Mouse (Mus musculus) WW6 (cell line): ENCODE results near the gene Fam98b.

ENCODE experiments used
- DNase-seq: peaks from one replicate; pipeline ENCODE4 v3.0.0-alpha.2; 2013; ENCODE audit warnings: low read depth, low spot score

Fam98b gene

DNA sequence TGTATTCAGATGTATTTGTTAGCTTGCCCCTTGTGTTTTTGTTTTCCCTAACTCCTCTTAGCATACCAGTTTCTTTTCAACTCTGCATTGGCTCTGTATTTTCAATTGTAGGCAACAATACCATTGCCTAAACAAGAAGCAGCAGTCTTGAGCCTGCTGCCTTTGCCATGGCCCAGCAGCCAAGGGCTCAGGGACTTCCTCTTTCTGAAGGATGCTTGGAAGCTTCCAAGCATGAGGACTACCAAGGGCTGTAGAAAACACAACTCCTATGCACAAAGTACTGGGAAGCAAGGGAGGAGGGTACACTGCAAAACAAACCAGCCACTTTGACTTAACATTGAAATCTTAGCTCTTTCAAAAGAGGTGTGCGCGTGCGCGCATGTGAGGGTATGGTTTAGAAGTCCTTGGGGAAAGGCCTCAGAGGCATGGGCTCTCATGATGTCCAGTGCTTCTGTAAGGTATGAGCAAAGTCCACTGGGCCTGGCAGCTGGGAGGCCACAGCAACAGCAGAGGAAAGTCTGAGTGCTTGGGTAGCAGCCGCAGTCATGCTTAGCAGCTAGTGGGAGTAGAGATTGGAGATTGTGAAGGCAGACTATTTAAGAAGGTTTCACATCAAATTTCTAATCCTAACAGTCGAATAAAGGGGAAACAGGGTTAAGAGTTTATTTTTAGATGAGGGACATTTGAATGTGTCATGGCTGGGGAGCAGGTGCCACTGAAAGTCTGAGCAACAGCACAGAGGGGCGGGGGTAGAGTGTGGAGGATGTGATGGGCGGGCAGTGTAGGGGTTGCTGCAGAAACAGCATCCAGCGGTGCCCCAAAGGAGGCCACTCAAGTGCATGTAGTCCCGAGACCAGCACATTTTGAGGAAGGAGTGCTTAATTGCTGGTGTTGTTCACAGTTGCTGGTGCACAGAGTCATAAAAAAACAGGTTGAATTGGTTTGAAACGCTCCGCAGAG is 54.1 kb downstream of the Fam98b start:
- no peak for DNase-seq

DNA sequence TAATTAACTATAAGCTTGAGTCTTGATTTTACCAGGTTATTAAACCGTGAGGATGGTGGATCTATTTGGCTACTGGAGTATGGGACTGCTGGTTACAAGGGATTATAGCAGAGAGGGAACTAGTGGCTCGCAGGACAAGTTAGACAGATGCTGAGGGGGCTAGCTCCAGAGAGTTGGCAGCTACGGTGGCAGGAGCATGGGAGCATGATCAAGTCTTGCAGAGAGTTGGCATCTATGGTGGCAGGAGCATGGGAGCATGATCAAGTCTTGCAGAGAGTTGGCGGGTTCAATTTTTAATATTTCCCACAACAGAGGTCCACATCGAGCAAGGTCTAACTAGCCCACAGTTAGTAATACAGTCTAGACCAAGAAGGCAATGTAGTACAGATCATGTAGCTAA is 55.4 kb downstream of the Fam98b start:
- no peak for DNase-seq

DNA sequence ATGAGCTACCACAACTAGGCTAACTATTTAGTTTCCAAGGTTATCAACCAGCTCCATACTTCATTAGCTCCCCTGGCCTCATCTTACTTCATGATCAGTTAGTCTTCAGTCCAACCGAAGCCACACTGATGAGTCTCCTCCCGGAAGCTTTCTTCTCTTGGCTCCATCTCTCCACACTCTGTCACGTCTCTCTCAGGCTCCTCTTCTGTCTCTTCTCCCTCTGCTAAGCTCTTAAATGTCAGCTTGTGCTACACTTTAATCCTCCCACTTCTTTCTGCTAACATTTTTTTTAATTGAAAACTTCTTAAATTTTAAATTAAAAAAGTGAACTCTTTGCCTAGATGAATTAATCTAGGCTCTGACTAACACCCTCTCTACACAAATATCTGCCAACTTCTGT is 58.4 kb downstream of the Fam98b start:
- no peak for DNase-seq

DNA sequence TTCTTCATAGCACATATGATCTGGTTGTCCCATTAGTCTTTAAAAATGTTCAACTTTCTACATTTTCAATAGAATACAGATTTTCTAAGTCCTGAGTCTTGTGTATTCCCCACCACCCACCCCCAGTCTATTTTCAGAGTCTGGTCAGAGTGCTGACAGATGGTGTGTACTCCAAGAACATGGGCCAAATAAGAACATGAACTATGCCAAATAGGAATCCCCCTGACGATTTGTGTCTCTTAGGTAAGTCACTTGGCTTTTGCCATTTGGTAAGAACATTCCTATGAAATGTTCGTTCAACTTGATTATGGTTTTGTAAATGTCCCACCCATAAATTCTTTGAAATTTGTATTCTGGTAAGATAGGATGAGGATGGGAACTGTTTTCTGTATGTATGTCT is 59.5 kb downstream of the Fam98b start:
- DNase-seq: no peak

DNA sequence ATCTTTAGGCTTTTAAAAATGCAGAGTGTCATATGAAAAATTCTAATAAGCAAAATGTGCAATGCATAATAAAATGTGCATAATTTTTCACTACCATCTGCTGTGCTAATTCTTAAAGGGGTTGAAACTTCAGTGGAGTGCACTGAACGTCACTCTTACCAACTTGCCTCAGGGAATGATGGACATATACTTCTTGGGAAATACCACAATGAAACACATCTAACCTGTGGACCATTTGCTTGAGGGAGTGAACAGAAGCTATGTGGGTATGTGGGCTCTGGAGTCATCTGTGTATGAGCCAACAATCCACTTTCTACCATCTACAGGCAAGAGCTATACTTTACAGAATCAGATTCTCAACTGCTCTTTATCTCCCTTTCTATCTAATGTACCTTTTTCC is 61.8 kb downstream of the Fam98b start:
- DNase-seq: no peak

DNA sequence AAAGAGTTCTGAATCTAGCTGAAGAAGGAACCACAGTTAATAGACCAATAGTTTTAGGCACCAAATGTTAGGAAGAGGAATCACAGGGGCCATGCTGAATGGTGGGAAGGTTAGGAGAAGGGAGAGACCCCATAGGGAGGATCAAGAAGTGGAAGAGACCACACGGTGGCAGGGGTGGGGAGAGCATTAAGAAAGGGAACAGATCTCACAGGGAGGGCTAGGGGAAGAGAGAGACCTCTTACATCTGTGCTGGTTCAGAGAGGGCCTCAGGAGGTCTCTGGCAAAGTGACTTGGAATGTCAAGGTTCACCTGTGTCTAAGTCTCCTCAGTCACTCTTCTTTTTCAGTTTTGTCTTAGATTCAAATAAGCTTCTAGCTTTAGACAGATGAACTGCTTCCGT is 62.5 kb downstream of the Fam98b start:
- DNase-seq: no peak

DNA sequence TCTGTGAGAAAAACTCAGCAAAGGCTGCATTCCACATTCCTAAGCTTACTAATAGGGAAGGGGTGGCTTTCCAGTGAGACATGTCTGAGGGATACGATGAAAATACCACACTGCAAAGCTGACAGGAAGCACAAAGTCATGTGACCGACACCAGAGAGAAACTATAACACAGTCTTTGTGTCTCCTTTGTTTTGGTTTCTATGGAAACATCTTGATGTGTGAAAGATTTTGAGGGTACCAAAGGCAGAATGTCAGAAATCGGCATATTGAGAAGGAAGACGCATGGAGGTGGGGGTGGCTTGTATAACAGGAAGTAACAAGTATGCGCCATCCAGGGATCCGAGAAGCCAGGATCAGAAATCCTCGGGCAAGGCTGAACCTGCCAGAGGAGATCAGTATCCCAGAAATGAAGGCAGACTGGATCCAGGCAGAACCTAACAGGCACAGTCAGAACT is 62.9 kb downstream of the Fam98b start:
- DNase-seq: no peak

DNA sequence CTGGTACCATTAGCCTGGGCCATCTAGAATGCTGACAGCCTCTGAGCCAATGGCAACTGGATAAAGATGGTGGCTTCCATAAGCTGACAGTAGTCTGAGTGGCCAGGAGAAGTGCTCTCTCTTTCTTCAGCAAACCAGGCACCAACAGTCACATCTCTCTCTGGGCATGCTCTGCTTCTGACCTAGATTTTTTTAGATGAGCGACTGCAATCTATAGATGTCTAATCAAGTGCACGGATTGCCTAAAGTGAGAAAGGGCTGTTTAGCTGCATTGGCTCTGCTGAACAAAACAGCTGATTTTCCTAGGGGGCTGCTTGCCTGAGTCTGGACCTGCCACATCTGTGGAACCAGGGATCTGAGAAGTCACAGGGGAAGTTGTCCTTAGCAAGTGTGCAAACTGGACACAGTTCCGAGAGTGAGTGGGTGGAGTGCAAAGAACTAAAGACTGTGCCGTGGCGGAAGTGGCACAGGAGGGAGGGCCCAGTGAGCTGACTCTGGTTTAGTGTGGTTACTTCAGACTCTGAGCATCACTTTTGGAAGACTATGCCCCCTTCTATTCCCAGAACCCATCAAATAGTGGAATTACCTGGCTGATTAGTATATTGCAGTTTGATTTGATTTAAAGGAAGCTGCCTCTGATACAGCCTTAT is 64.2 kb downstream of the Fam98b start:
- DNase-seq: no peak

DNA sequence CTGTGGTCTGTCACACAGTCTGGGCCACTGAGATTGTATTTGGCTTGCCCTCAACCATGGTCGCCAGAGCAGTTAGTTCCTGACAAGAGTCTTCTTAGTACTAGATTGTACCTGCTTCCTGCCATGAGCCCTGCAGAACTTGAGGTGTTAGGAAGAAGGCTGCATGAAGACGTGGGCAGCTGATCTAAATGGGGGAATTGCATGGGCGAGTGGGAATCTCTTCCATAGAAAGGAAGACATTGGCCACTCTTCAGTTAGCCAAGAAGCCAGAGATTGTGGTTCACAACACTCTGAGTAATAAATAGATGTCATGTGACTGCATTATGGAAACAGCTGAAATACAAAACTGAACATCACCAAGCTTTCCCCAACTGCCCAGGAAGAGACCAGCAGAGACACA is 69.5 kb downstream of the Fam98b start:
- no peak for DNase-seq
